Mouse (Mus musculus) left cerebral cortex, postnatal 36 days (tissue): ENCODE measurements around the gene Alg9. TPM values are rescaled to one million over a fixed set of nuclear protein-coding genes. Genes with fewer than 3 reads are reported as not detected.

ENCODE experiments used
- DNase-seq, 2 experiments: peaks; one replicate each; pipeline ENCODE4 v3.0.0; 2021 to 2022; ENCODE audit warnings: low spot score in 2 of 2, mixed read lengths in 1 of 2
- intact Hi-C: fragments of 180-260 bp; cut with DNase I; formaldehyde crosslinking; loops from one replicate; pipeline ENCODE4 v1.15.1; 2025
- total RNA-seq, 2 experiments: library from RNA; stranded (reverse); gene quantifications; 2 replicates each; pipeline ENCODE4 v1.2.3; 2021

The Alg9 gene
- total RNA-seq = 10 to 100 TPM; 24.3 to 26.0 TPM

GRCm38 (mm10) chr9:50774991-50775612 lies at the start of gene Alg9, which contains the start of gene 1110032A03Rik:
TSS of gene Alg9 (plus strand) at chr9:50775019.
TSS of gene 1110032A03Rik (minus strand) at chr9:50775520.
- peak; percentile 90 to 93 for DNase-seq
- intact Hi-C loops = no loop called here

- intact Hi-C loops = loop anchor here (5.0 kb wide), 1 partner anchor 41 kb away; the partner anchor contains the start of gene Fdxacb1
- no peak for DNase-seq
Observed at GRCm38 (mm10) chr9:50725921-50726590, 48.8 kb upstream of the Alg9 start.

- peak; percentile 76 to 78 for DNase-seq
- intact Hi-C loops = loop anchor here (5.0 kb wide), 1 partner anchor 40 kb away; the partner anchor contains the start of gene Fdxacb1
Observed at GRCm38 (mm10) chr9:50727171-50727924, 47.5 kb upstream of the Alg9 start.

GRCm38 (mm10) chr9:50727925-50728651 lies 46.7 kb upstream of the Alg9 start:
- peak; percentile 87 to 90 for DNase-seq
- intact Hi-C loops = loop anchor here (5.0 kb wide), 1 partner anchor 39 kb away; the partner anchor contains the start of gene Fdxacb1

GRCm38 (mm10) chr9:50729600-50729999 lies 45.2 kb upstream of the Alg9 start:
- intact Hi-C loops = loop anchor here (5.0 kb wide), 1 partner anchor 38 kb away; the partner anchor contains the start of gene Fdxacb1

GRCm38 (mm10) chr9:50732560-50732959 lies 42.3 kb upstream of the Alg9 start:
- no peak for DNase-seq
- intact Hi-C loops = no loop called here

More at GRCm38 (mm10) chr9:50729600-50729999, 45.2 kb upstream of the Alg9 start:
- DNase-seq = no peak

- DNase-seq = peak; percentile 24 to 29
- intact Hi-C loops = loop anchor here (2.0 to 5.0 kb wide), 2 partner anchors 26 to 38 kb away; no protein-coding TSS in a partner anchor
Observed at GRCm38 (mm10) chr9:50734989-50735388, 39.8 kb upstream of the Alg9 start.

GRCm38 (mm10) chr9:50738914-50739870 lies 35.6 kb upstream of the Alg9 start, which contains the start of gene Dixdc1:
TSS of gene Dixdc1 (minus strand) at chr9:50739517.
- intact Hi-C loops = loop anchor here (5.0 kb wide), 1 partner anchor 42 kb away; no protein-coding TSS in a partner anchor
- peak; percentile 87 to 89 for DNase-seq

- DNase-seq = peak; percentile 27
Observed at GRCm38 (mm10) chr9:50740867-50741784, 33.7 kb upstream of the Alg9 start.

GRCm38 (mm10) chr9:50742261-50742660 lies 32.6 kb upstream of the Alg9 start:
- intact Hi-C loops = no loop called here
- DNase-seq = no peak

More at GRCm38 (mm10) chr9:50740867-50741784, 33.7 kb upstream of the Alg9 start:
- intact Hi-C loops = no loop called here

GRCm38 (mm10) chr9:50742744-50743143 lies 32.1 kb upstream of the Alg9 start:
- intact Hi-C loops = no loop called here

GRCm38 (mm10) chr9:50745806-50746205 lies 29.0 kb upstream of the Alg9 start:
- DNase-seq = no peak
- intact Hi-C loops = no loop called here

More at GRCm38 (mm10) chr9:50742744-50743143, 32.1 kb upstream of the Alg9 start:
- no peak for DNase-seq

GRCm38 (mm10) chr9:50746214-50746677 lies 28.6 kb upstream of the Alg9 start, which contains the start of gene 2310030G06Rik:
TSS of gene 2310030G06Rik (minus strand) at chr9:50746536.
- intact Hi-C loops = no loop called here
- no peak for DNase-seq

GRCm38 (mm10) chr9:50750706-50751105 lies 24.1 kb upstream of the Alg9 start:
- intact Hi-C loops = no loop called here
- no peak for DNase-seq

- DNase-seq = no peak
- intact Hi-C loops = no loop called here
Observed at GRCm38 (mm10) chr9:50751323-50751722, 23.5 kb upstream of the Alg9 start, which contains the start of gene Cryab. TSS of gene Cryab (plus strand) at chr9:50751325.

GRCm38 (mm10) chr9:50752054-50752602 lies 22.7 kb upstream of the Alg9 start, which contains the start of gene Hspb2:
TSS of gene Hspb2 (minus strand) at chr9:50752354.
- DNase-seq = no peak
- intact Hi-C loops = no loop called here
